Mouse (Mus musculus) lung, postnatal 10 days (tissue): ENCODE data around the gene Klk10.

ENCODE experiments used
- DNase-seq: peaks from one replicate; pipeline ENCODE4 v3.0.0; 2021

Klk10 gene

GRCm38 (mm10) chr7:43797333-43797769, 16.5 kb downstream of the Klk10 start, which contains the start of gene Klk8:
TSS of gene Klk8 (plus strand) at chr7:43797577.
- DNase-seq: peak; percentile 45

GRCm38 (mm10) chr7:43797844-43798462, 17.1 kb downstream of the Klk10 start:
- peak; percentile 34 for DNase-seq

- no peak for DNase-seq
These were observed 19.0 kb downstream of the Klk10 start for GRCm38 (mm10) chr7:43799876-43800275.

- DNase-seq: no peak
These were observed 30.2 kb downstream of the Klk10 start, which contains the start of gene Klk7 for GRCm38 (mm10) chr7:43810994-43811393. TSS of gene Klk7 (plus strand) at chr7:43811294.

- no peak for DNase-seq
These were observed 34.4 kb downstream of the Klk10 start for GRCm38 (mm10) chr7:43815211-43815610.

- no peak for DNase-seq
These were observed 35.9 kb downstream of the Klk10 start for GRCm38 (mm10) chr7:43816746-43817145.

- no peak for DNase-seq
These were observed 40.7 kb downstream of the Klk10 start for GRCm38 (mm10) chr7:43821581-43821980.

- DNase-seq: no peak
These were observed 43.4 kb downstream of the Klk10 start, which contains the start of gene Klk6 for GRCm38 (mm10) chr7:43824199-43824598. TSS of gene Klk6 (plus strand) at chr7:43824499.

GRCm38 (mm10) chr7:43826056-43826455, 45.2 kb downstream of the Klk10 start:
- DNase-seq: no peak

GRCm38 (mm10) chr7:43827706-43828105, 46.9 kb downstream of the Klk10 start:
- DNase-seq: no peak

- DNase-seq: no peak
These were observed 48.2 kb downstream of the Klk10 start for GRCm38 (mm10) chr7:43829006-43829405.
